ENCODE assay signal across 28 mouse cellular contexts in genomic region chr17:56700451-56700850, GRCm38 (mm10). TPM values are rescaled to one million over a fixed set of nuclear protein-coding genes. Genes with fewer than 3 reads are reported as not detected.
A peak's percentile ranks its signal among the peaks of the same experiment; 100 is the strongest.
DNase-seq lines count a peak whose midpoint lies in the region; ATAC-seq lines count a peak whose summit lies in the region.
"Had no signal": no experiment of that assay in that cellular context is flagged by ENCODE, and none has a peak within 500 bp of the region (broad histone marks: within the 10 kb centered on the region; RNA-seq: fewer than 3 reads in every experiment).

No protein-coding gene starts in this region.

- DNase-seq in heart, adult 11 months: peak; percentile 96
- DNase-seq in heart, embryonic 10.5 days (ENCODE audit: low spot score): no peak
- peak; percentile 20 for DNase-seq in heart, adult 8-10 months (ENCODE audit: low spot score)
- no peak for DNase-seq in heart, postnatal 36 days
- peak; percentile 20 to 58 for DNase-seq in heart, postnatal 10 days
- no peak for DNase-seq in heart, postnatal 4 days
- DNase-seq in neural tube, embryonic 10.5 days (ENCODE audit: extremely low spot score, low spot score): no peak
- DNase-seq: adrenal gland, adult 8-10 months; adrenal gland, postnatal 25 days; cerebellum, adult 11-12 months; cerebellum, adult 8-10 months; cerebellum, postnatal 10 days; cerebellum, postnatal 36 days; embryo, embryonic 11 days; gastrocnemius, postnatal 25 days; kidney, adult 18-20 months had no signal

- peaks cover 97% of the 10 kb centered on the region for H3K36me3 ChIP-seq in heart, embryonic 10.5 days
- peaks cover 97% of the 10 kb centered on the region for H3K36me3 ChIP-seq in neural tube, embryonic 12.5 days

- no peak overlapping the region for H3K9ac ChIP-seq in neural tube, embryonic 12.5 days
- H3K9ac ChIP-seq: embryonic facial prominence, embryonic 13.5 days; forebrain, embryonic 12.5 days; forebrain, embryonic 15.5 days; hindbrain, embryonic 12.5 days had no signal

- no peaks in the 10 kb centered on the region for H3K27me3 ChIP-seq in heart, embryonic 10.5 days (ENCODE audit: insufficient read depth, poor library complexity, severe bottlenecking)
- H3K27me3 ChIP-seq in neural tube, embryonic 12.5 days (replicated peaks): no peaks in the 10 kb centered on the region
- H3K27me3 ChIP-seq: embryonic facial prominence, embryonic 13.5 days; forebrain, embryonic 12.5 days; forebrain, embryonic 15.5 days; hindbrain, embryonic 12.5 days had no signal

- 70% methylated on average over 2 of the region's 2 CpGs for WGBS in heart, embryonic 10.5 days
- 88% methylated on average over 2 of the region's 2 CpGs for WGBS in neural tube, embryonic 12.5 days

- no peaks in the 10 kb centered on the region for H3K9me3 ChIP-seq in heart, embryonic 10.5 days
- H3K9me3 ChIP-seq in neural tube, embryonic 12.5 days: no peaks in the 10 kb centered on the region
- H3K9me3 ChIP-seq: embryonic facial prominence, embryonic 10.5 days; embryonic facial prominence, embryonic 13.5 days; forebrain, embryonic 12.5 days; forebrain, embryonic 15.5 days; hindbrain, embryonic 12.5 days had no signal

- no peak overlapping the region for H3K4me3 ChIP-seq in heart, embryonic 10.5 days
- no peak overlapping the region for H3K4me3 ChIP-seq in neural tube, embryonic 12.5 days
- H3K4me3 ChIP-seq: embryonic facial prominence, embryonic 10.5 days; embryonic facial prominence, embryonic 13.5 days; erythroblast, embryonic 14.5 days; forebrain, embryonic 12.5 days; forebrain, embryonic 15.5 days; hindbrain, embryonic 12.5 days had no signal

- H3K4me1 ChIP-seq in heart, embryonic 10.5 days: no peaks in the 10 kb centered on the region
- no peaks in the 10 kb centered on the region for H3K4me1 ChIP-seq in neural tube, embryonic 12.5 days
- H3K4me1 ChIP-seq: embryonic facial prominence, embryonic 10.5 days; embryonic facial prominence, embryonic 13.5 days; forebrain, embryonic 12.5 days; forebrain, embryonic 15.5 days; hindbrain, embryonic 12.5 days had no signal

- ATAC-seq in neural tube, embryonic 12.5 days (ENCODE audit: low FRiP score, low read depth): 0 out of 2 replicates have a peak, but pooled peaks have one; percentile 17
- ATAC-seq: activated CD4-positive, CD25-positive, alpha-beta regulatory T cell, adult 4 months; forebrain, embryonic 15.5 days; hindbrain, postnatal 0 days; inflammation-experienced regulatory T-cells, adult 6 months; intestine, embryonic 16.5 days had no signal

- no peak overlapping the region for H3K4me2 ChIP-seq in neural tube, embryonic 12.5 days (replicated peaks)
- H3K4me2 ChIP-seq: embryonic facial prominence, embryonic 13.5 days; forebrain, embryonic 12.5 days; forebrain, embryonic 15.5 days; hindbrain, embryonic 12.5 days had no signal

- intact Hi-C loops in heart, postnatal 36 days (cut with DNase I): no loop called here
- intact Hi-C loops in heart, postnatal 10 days (cut with DNase I): no loop called here

- H3K27ac ChIP-seq in heart, embryonic 10.5 days: no peak overlapping the region
- H3K27ac ChIP-seq in neural tube, embryonic 12.5 days: no peak overlapping the region
- H3K27ac ChIP-seq: embryonic facial prominence, embryonic 10.5 days; embryonic facial prominence, embryonic 13.5 days; forebrain, embryonic 12.5 days; forebrain, embryonic 15.5 days; hindbrain, embryonic 12.5 days; hindbrain, postnatal 0 days had no signal

RNA-seq across cellular contexts. Expression of gene Ndufa11, which starts 17.1 kb away (rescaled TPM):
- 518 and 632 TPM in 2 replicates for polyA plus RNA-seq in heart, embryonic 10.5 days (2016; fragmentation: Nextera tagmentation; extraction: Ambion mirVana)
- total RNA-seq in heart, adult 8-10 months (2022): 100 to 1,000 TPM; 804 to 980 (median 857) TPM
- 100 to 1,000 TPM; 847 to 875 TPM for total RNA-seq in heart, postnatal 36 days (2021)
- 100 to 1,000 TPM; 794 to 859 TPM for total RNA-seq in heart, postnatal 10 days (2021)
- total RNA-seq in heart, postnatal 4 days (2021): 100 to 1,000 TPM; 705 to 809 TPM
- polyA plus RNA-seq in neural tube, embryonic 12.5 days (2016; fragmentation: Nextera tagmentation; extraction: Ambion mirVana): 404 and 428 TPM in 2 replicates

RNA-seq across cellular contexts. Expression of gene Vmac, which starts 17.4 kb away (rescaled TPM):
- 10.2 and 12.7 TPM in 2 replicates for polyA plus RNA-seq in heart, embryonic 10.5 days (2016; fragmentation: Nextera tagmentation; extraction: Ambion mirVana)
- 1 to 10 TPM; 3.2 to 7.1 (median 6.0) TPM for total RNA-seq in heart, adult 8-10 months (2022)
- total RNA-seq in heart, postnatal 36 days (2021): 1 to 10 TPM; 3.1 to 4.9 TPM
- total RNA-seq in heart, postnatal 10 days (2021): 1 to 10 TPM; 5.4 to 9.8 TPM
- 1 to 10 TPM; 5.3 to 8.0 TPM for total RNA-seq in heart, postnatal 4 days (2021)
- 15.0 and 16.3 TPM in 2 replicates for polyA plus RNA-seq in neural tube, embryonic 12.5 days (2016; fragmentation: Nextera tagmentation; extraction: Ambion mirVana)

RNA-seq across cellular contexts. Expression of gene Ranbp3, which starts 27.4 kb away (rescaled TPM):
- 85.1 and 105 TPM in 2 replicates for polyA plus RNA-seq in heart, embryonic 10.5 days (2016; fragmentation: Nextera tagmentation; extraction: Ambion mirVana)
- 10 to 100 TPM; 33.8 to 39.3 (median 37.5) TPM for total RNA-seq in heart, adult 8-10 months (2022)
- 10 to 100 TPM; 34.9 to 38.0 TPM for total RNA-seq in heart, postnatal 36 days (2021)
- total RNA-seq in heart, postnatal 10 days (2021): 10 to 100 TPM; 48.1 to 52.9 TPM
- total RNA-seq in heart, postnatal 4 days (2021): 10 to 100 TPM; 60.5 to 61.8 TPM
- 105 and 106 TPM in 2 replicates for polyA plus RNA-seq in neural tube, embryonic 12.5 days (2016; fragmentation: Nextera tagmentation; extraction: Ambion mirVana)

RNA-seq across cellular contexts. Expression of gene Nrtn, which starts 56.9 kb away (rescaled TPM):
- 3.3 and 7.4 TPM in 2 replicates for polyA plus RNA-seq in heart, embryonic 10.5 days (2016; fragmentation: Nextera tagmentation; extraction: Ambion mirVana)
- 10 to 100 TPM; 22.4 to 26.7 (median 24.6) TPM for total RNA-seq in heart, adult 8-10 months (2022)
- total RNA-seq in heart, postnatal 36 days (2021): 10 to 100 TPM; 27.5 to 29.4 TPM
- total RNA-seq in heart, postnatal 10 days (2021): 10 to 100 TPM; 19.0 to 21.0 TPM
- 10 to 100 TPM; 22.4 to 22.5 TPM for total RNA-seq in heart, postnatal 4 days (2021)
- 3.4 and 3.7 TPM in 2 replicates for polyA plus RNA-seq in neural tube, embryonic 12.5 days (2016; fragmentation: Nextera tagmentation; extraction: Ambion mirVana)
- total RNA-seq: hematopoietic stem cell, adult 5-6 weeks had no signal
- polyA plus RNA-seq: activated CD4-positive, CD25-positive, alpha-beta regulatory T cell, adult 4 months; inflammation-experienced regulatory T-cells, adult 6 months had no signal

Comparison
In these comparisons a context has a peak if more than half of its experiments do, and no peak if none do; other contexts are left out.
1. DNase-seq: peak in heart, adult 11 months (single experiment), heart, adult 8-10 months (single experiment) and heart, postnatal 10 days (2 of 2); none in heart, embryonic 10.5 days (single experiment), heart, postnatal 36 days (0 of 2), heart, postnatal 4 days (single experiment) and neural tube, embryonic 10.5 days (single experiment).